Mouse (Mus musculus) stomach, embryonic 14.5 days (tissue): ENCODE data around the gene Slc23a2. TPM values are rescaled to one million over a fixed set of nuclear protein-coding genes. Genes with fewer than 3 reads are reported as not detected.
A peak's percentile ranks its signal among the peaks of the same experiment; 100 is the strongest.

Source experiments
- ATAC-seq: fragments of 200-750 bp; cut with Nextera tagmentation; 2 replicates; pipeline ENCODE4 v1.8.0; 2017; ENCODE audit warnings: low read depth, moderate TSS enrichment; ENCODE audit not compliant: insufficient number of reproducible peaks, insufficient read depth, low FRiP score
- H3K27ac ChIP-seq: fragments of 300-500 bp; sonication (generic); 2 replicates; pipeline ENCODE4 v1.5.1; 2014; ENCODE audit warnings: mild to moderate bottlenecking, low read length, moderate library complexity, mixed read lengths
- H3K27me3 ChIP-seq: fragments of 300-500 bp; sonication (generic); 2 replicates; pipeline ENCODE4 v1.6.1; 2014; ENCODE audit warnings: low read length, control low read depth, mixed read lengths; ENCODE audit not compliant: control insufficient read depth, insufficient read depth
- H3K36me3 ChIP-seq: fragments of 300-500 bp; sonication (generic); 2 replicates; pipeline ENCODE4 v1.6.1; 2014; ENCODE audit warnings: mild to moderate bottlenecking, control low read depth, low read length, moderate library complexity, mixed read lengths; ENCODE audit not compliant: control insufficient read depth, insufficient read depth
- H3K4me1 ChIP-seq: fragments of 300-500 bp; sonication (generic); 2 replicates; pipeline ENCODE4 v1.6.1; 2014; ENCODE audit warnings: low read length, control low read depth, mixed read lengths; ENCODE audit not compliant: control insufficient read depth, insufficient read depth
- H3K4me2 ChIP-seq: fragments of 300-500 bp; sonication (generic); replicated peaks from 2 replicates; pipeline ENCODE4 v1.6.1; 2014; ENCODE audit warnings: low read depth, low read length, control low read depth
- H3K4me3 ChIP-seq: fragments of 300-500 bp; sonication (generic); 2 replicates; pipeline ENCODE4 v1.5.1; 2014; ENCODE audit warnings: low read depth, low read length, control low read depth
- H3K9ac ChIP-seq: fragments of 300-500 bp; sonication (generic); replicated peaks from 2 replicates; pipeline ENCODE4 v1.6.1; 2014; ENCODE audit warnings: low read depth, mild to moderate bottlenecking, control low read depth, low read length, moderate library complexity, mixed read lengths
- H3K9me3 ChIP-seq: fragments of 300-500 bp; sonication (generic); 2 replicates; pipeline ENCODE4 v1.6.1; 2016; ENCODE audit warnings: low read depth, low read length, control low read depth; ENCODE audit not compliant: control insufficient read depth
- WGBS: fragments of 180-500 bp; shearing (Covaris S2); extraction: QIAGEN DNeasy Blood & Tissue Kit; methylation state at CpG from one replicate; pipeline ENCODE4 v1.1.7; 2014; 5-methylcytosine and 5-hydroxymethylcytosine counted together
- polyA plus RNA-seq: library from polyadenylated mRNA; unstranded; fragments of >200 nt; fragmentation: Nextera tagmentation; extraction: Ambion mirVana; gene quantifications from 2 replicates; pipeline ENCODE4 v1.2.1, GENCODE M21; 2014

Slc23a2 gene
- polyA plus RNA-seq, 1 experiment from 2014 or later: 12.4 TPM

GRCm38 (mm10) chr2:132064185-132064831, 80.6 kb downstream of the Slc23a2 start:
- Histone ChIP-seq H3K9ac (no peak overlapping the region), H3K27me3 (no peaks in the 10 kb centered on the region), H3K9me3 (no peaks in the 10 kb centered on the region), H3K27ac (no peak overlapping the region), H3K4me2 (no peak overlapping the region), H3K4me1 (no peaks in the 10 kb centered on the region), H3K4me3 (no peak overlapping the region), H3K36me3 (peaks cover 3% of the 10 kb centered on the region; the same call in 1 of the 2 replicates)
- WGBS: 82% methylated on average over 11 of the region's 11 CpGs
- ATAC-seq: no peak

- no peak overlapping the region for H3K4me3 ChIP-seq
- no peaks in the 10 kb centered on the region for H3K9me3 ChIP-seq
- H3K27ac ChIP-seq: no peak overlapping the region
- H3K4me2 ChIP-seq: no peak overlapping the region
- H3K4me1 ChIP-seq: no peaks in the 10 kb centered on the region
- 82% methylated on average over 3 of the region's 3 CpGs for WGBS
- peaks cover 3% of the 10 kb centered on the region; the same call in 1 of the 2 replicates for H3K36me3 ChIP-seq
- H3K9ac ChIP-seq: no peak overlapping the region
- no peaks in the 10 kb centered on the region for H3K27me3 ChIP-seq
- no peak for ATAC-seq
Observed at GRCm38 (mm10) chr2:132063776-132064175, 81.1 kb downstream of the Slc23a2 start.

- ATAC-seq: no peak
- H3K9ac ChIP-seq: no peak overlapping the region
- H3K36me3 ChIP-seq: peaks cover 10% of the 10 kb centered on the region; the same call in 1 of the 2 replicates
- 91% methylated on average over 11 of the region's 11 CpGs for WGBS
- no peaks in the 10 kb centered on the region for H3K27me3 ChIP-seq
- no peak overlapping the region for H3K4me3 ChIP-seq
- H3K9me3 ChIP-seq: no peaks in the 10 kb centered on the region
- no peak overlapping the region for H3K27ac ChIP-seq
- H3K4me1 ChIP-seq: no peaks in the 10 kb centered on the region
- no peak overlapping the region for H3K4me2 ChIP-seq
Observed at GRCm38 (mm10) chr2:132061884-132062283, 83.0 kb downstream of the Slc23a2 start.

- Histone ChIP-seq H3K9ac (no peak overlapping the region), H3K4me1 (0 out of 2 replicates have a peak, but pooled peaks cover 4% of the 10 kb centered on the region), H3K4me3 (no peak overlapping the region), H3K9me3 (no peaks in the 10 kb centered on the region), H3K36me3 (peaks cover 14% of the 10 kb centered on the region; the same call in 1 of the 2 replicates), H3K27me3 (no peaks in the 10 kb centered on the region), H3K27ac (no peak overlapping the region), H3K4me2 (no peak overlapping the region)
- ATAC-seq: no peak
- 91% methylated on average over 8 of the region's 8 CpGs for WGBS
Observed at GRCm38 (mm10) chr2:132059919-132060318, 85.0 kb downstream of the Slc23a2 start.

- Histone ChIP-seq H3K27ac (no peak overlapping the region; the same call in 1 of the 2 replicates), H3K9ac (no peak overlapping the region), H3K4me1 (0 out of 2 replicates have a peak, but pooled peaks cover 4% of the 10 kb centered on the region), H3K4me2 (no peak overlapping the region), H3K9me3 (no peaks in the 10 kb centered on the region), H3K27me3 (no peaks in the 10 kb centered on the region), H3K4me3 (no peak overlapping the region), H3K36me3 (peaks cover 11% of the 10 kb centered on the region; the same call in 1 of the 2 replicates)
- WGBS: 35% methylated on average over 8 of the region's 8 CpGs
- ATAC-seq: peak; percentile 61; the same call in 1 of the 2 replicates
Observed at GRCm38 (mm10) chr2:132055349-132055753, 89.6 kb downstream of the Slc23a2 start.

GRCm38 (mm10) chr2:132053824-132054223, 91.1 kb downstream of the Slc23a2 start:
- H3K9ac ChIP-seq: no peak overlapping the region
- no peak for ATAC-seq
- 86% methylated on average over 4 of the region's 4 CpGs for WGBS

GRCm38 (mm10) chr2:132051798-132052197, 93.1 kb downstream of the Slc23a2 start:
- Histone ChIP-seq H3K9ac (no peak overlapping the region), H3K4me1 (0 out of 2 replicates have a peak, but pooled peaks cover 4% of the 10 kb centered on the region), H3K4me2 (no peak overlapping the region), H3K27ac (no peak overlapping the region), H3K36me3 (peaks cover 3% of the 10 kb centered on the region; the same call in 1 of the 2 replicates), H3K9me3 (no peaks in the 10 kb centered on the region), H3K4me3 (no peak overlapping the region), H3K27me3 (no peaks in the 10 kb centered on the region)
- WGBS: 78% methylated on average over 5 of the region's 5 CpGs
- ATAC-seq: no peak

More at GRCm38 (mm10) chr2:132053824-132054223, 91.1 kb downstream of the Slc23a2 start:
- H3K36me3 ChIP-seq: peaks cover 11% of the 10 kb centered on the region; the same call in 1 of the 2 replicates
- H3K27ac ChIP-seq: no peak overlapping the region
- no peak overlapping the region for H3K4me2 ChIP-seq
- H3K4me3 ChIP-seq: no peak overlapping the region
- no peaks in the 10 kb centered on the region for H3K27me3 ChIP-seq
- H3K4me1 ChIP-seq: 0 out of 2 replicates have a peak, but pooled peaks cover 4% of the 10 kb centered on the region
- H3K9me3 ChIP-seq: no peaks in the 10 kb centered on the region

- Histone ChIP-seq H3K4me1 (no peaks in the 10 kb centered on the region), H3K27me3 (no peaks in the 10 kb centered on the region)
- 12% methylated on average over 3 of the region's 3 CpGs for WGBS
Observed at GRCm38 (mm10) chr2:132049921-132050320, 95.0 kb downstream of the Slc23a2 start.

More at GRCm38 (mm10) chr2:132049921-132050320, 95.0 kb downstream of the Slc23a2 start:
- Histone ChIP-seq H3K27ac (no peak overlapping the region), H3K9me3 (no peaks in the 10 kb centered on the region), H3K9ac (no peak overlapping the region), H3K36me3 (no peaks in the 10 kb centered on the region), H3K4me2 (no peak overlapping the region), H3K4me3 (no peak overlapping the region)
- ATAC-seq: no peak
